Mouse (Mus musculus) c-Kit-positive CD71-positive TER-119-negative erythroid progenitor cells, embryonic 14.5 days (primary cell): ENCODE measurements around the gene Smg7.

ENCODE experiments used
- DNase-seq: peaks from one replicate; pipeline ENCODE4 v3.0.0-alpha.2; 2013; ENCODE audit warnings: low read depth

Gene Smg7

GRCm38 (mm10) chr1:152807619-152808391, 94.6 kb downstream of the Smg7 start:
- no peak for DNase-seq

- DNase-seq = no peak
These were observed 97.5 kb downstream of the Smg7 start for GRCm38 (mm10) chr1:152804907-152805306.

GRCm38 (mm10) chr1:152800633-152801176, 101.7 kb downstream of the Smg7 start:
- DNase-seq = no peak

- DNase-seq = no peak
These were observed 102.5 kb downstream of the Smg7 start, which contains the start of gene Ncf2 for GRCm38 (mm10) chr1:152799897-152800296. TSS of gene Ncf2 (plus strand) at chr1:152800194.

GRCm38 (mm10) chr1:152798125-152798524, 104.3 kb downstream of the Smg7 start:
- DNase-seq = no peak

GRCm38 (mm10) chr1:152796683-152797263, 105.7 kb downstream of the Smg7 start:
- no peak for DNase-seq

GRCm38 (mm10) chr1:152795688-152796255, 106.7 kb downstream of the Smg7 start:
- no peak for DNase-seq

GRCm38 (mm10) chr1:152793495-152794130, 108.8 kb downstream of the Smg7 start:
- DNase-seq = no peak

- DNase-seq = no peak
These were observed 109.5 kb downstream of the Smg7 start for GRCm38 (mm10) chr1:152792736-152793494.

GRCm38 (mm10) chr1:152791269-152791668, 111.2 kb downstream of the Smg7 start:
- no peak for DNase-seq

GRCm38 (mm10) chr1:152790821-152791220, 111.6 kb downstream of the Smg7 start:
- DNase-seq = no peak

- DNase-seq = peak; percentile 49
These were observed 112.2 kb downstream of the Smg7 start for GRCm38 (mm10) chr1:152790254-152790653.

- DNase-seq = no peak
These were observed 114.3 kb downstream of the Smg7 start for GRCm38 (mm10) chr1:152788121-152788660.
